ENCODE assay signal across 27 mouse cellular contexts in the genomic region with DNA sequence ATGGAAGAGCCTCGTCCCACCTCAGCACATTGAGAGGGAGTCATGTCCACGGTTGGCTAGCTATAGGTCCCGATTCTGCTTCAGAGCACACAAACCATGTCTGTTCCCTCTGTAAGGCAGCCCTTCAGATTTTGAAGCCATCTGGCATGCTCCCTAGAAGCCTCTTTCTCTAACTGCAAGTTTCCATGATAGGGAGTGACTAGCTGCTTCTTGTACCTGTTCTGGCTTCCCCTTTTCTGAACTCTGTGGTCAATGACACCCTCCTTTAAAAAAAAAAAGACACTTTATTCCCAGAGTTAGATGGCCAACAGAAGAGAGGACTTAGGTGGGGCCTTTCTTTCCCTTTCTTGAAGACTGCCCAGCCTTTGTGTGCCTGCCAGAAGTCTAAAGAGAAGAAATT.
A peak's percentile ranks its signal among the peaks of the same experiment; 100 is the strongest.
DNase-seq lines count a peak whose midpoint lies in the region; ATAC-seq and TF ChIP-seq lines count a peak whose summit lies in the region.
"Had no signal": no experiment of that assay in that cellular context is flagged by ENCODE, and none has a peak within 500 bp of the region (broad histone marks: within the 10 kb centered on the region; RNA-seq: fewer than 3 reads in every experiment).

No protein-coding gene starts in this region.

- H3K9ac ChIP-seq in stomach, postnatal 0 days (ENCODE audit: low read length): no peak overlapping the region
- H3K9ac ChIP-seq: embryonic facial prominence, embryonic 13.5 days; embryonic facial prominence, embryonic 15.5 days; forebrain, embryonic 12.5 days had no signal

- H3K36me3 ChIP-seq in stomach, postnatal 0 days (ENCODE audit: control insufficient read depth, insufficient read depth, low read length): no peaks in the 10 kb centered on the region
- H3K36me3 ChIP-seq: embryonic facial prominence, embryonic 13.5 days; embryonic facial prominence, embryonic 15.5 days; forebrain, embryonic 10.5 days; forebrain, embryonic 12.5 days; G1E had no signal

- 84% methylated on average over 3 of the region's 3 CpGs for WGBS in stomach, postnatal 0 days

- TF ChIP-seq EP300 in stomach, postnatal 0 days (optimal IDR thresholded peaks at IDR 0.05): no peak

- H3K27ac ChIP-seq in layer of hippocampus, adult 2 months: peak overlapping the region; percentile 89
- H3K27ac ChIP-seq in stomach, postnatal 0 days (replicated peaks): no peak overlapping the region
- H3K27ac ChIP-seq: embryonic facial prominence, embryonic 13.5 days; embryonic facial prominence, embryonic 15.5 days; forebrain, embryonic 10.5 days; forebrain, embryonic 12.5 days had no signal

- TF ChIP-seq CTCF in layer of hippocampus, adult 2 months (conservative IDR thresholded peaks at IDR 0.05): no peak
- no peak for TF ChIP-seq CTCF in stomach, postnatal 0 days (IDR thresholded peaks at IDR 0.05; ENCODE audit: low read depth)

- H3K4me3 ChIP-seq in layer of hippocampus, adult 2 months: no peak overlapping the region
- no peak overlapping the region for H3K4me3 ChIP-seq in stomach, postnatal 0 days (ENCODE audit: low read depth, low read length)
- H3K4me3 ChIP-seq: embryonic facial prominence, embryonic 13.5 days; embryonic facial prominence, embryonic 15.5 days; erythroblast, embryonic 14.5 days; forebrain, embryonic 10.5 days; forebrain, embryonic 12.5 days had no signal

- no peaks in the 10 kb centered on the region for H3K9me3 ChIP-seq in stomach, postnatal 0 days (ENCODE audit: control insufficient read depth, low read length)
- H3K9me3 ChIP-seq: embryonic facial prominence, embryonic 13.5 days; embryonic facial prominence, embryonic 15.5 days; forebrain, embryonic 10.5 days; forebrain, embryonic 12.5 days; G1E had no signal

- intact Hi-C loops in left cerebral cortex, postnatal 10 days (cut with DNase I): no loop called here

- ATAC-seq in hematopoietic stem cell, adult 5-6 weeks (replicated peaks in 1 of 2; ENCODE audit: insufficient read depth in 1 of 2, low FRiP score in 2 of 2, low TSS enrichment in 1 of 2, low read depth in 1 of 2, poor library complexity in 2 of 2, severe bottlenecking in 2 of 2): peak; percentile 16 to 38; a peak in 1 of 4 replicates
- ATAC-seq in megakaryocyte progenitor cell, adult 5-6 weeks (replicated peaks; ENCODE audit: poor library complexity): peak; percentile 48
- no peak for ATAC-seq in stomach, postnatal 0 days (ENCODE audit: low FRiP score, low TSS enrichment)
- ATAC-seq: activated CD4-positive, CD25-positive, alpha-beta regulatory T cell, adult 4 months; CD4-positive, CD25-positive, alpha-beta regulatory T cell, adult 4 months; forebrain, embryonic 14.5 days; Patski had no signal

- H3K4me2 ChIP-seq in stomach, postnatal 0 days (replicated peaks; ENCODE audit: low read depth): no peak overlapping the region
- H3K4me2 ChIP-seq: embryonic facial prominence, embryonic 13.5 days; embryonic facial prominence, embryonic 15.5 days; forebrain, embryonic 12.5 days had no signal

- no peak for DNase-seq in layer of hippocampus, adult 2 months (ENCODE audit: low spot score in 2 of 2)
- no peak for DNase-seq in layer of hippocampus, postnatal 10 days (ENCODE audit: low spot score in 2 of 2)
- DNase-seq in urinary bladder, postnatal 10 days (ENCODE audit: low spot score): no peak
- DNase-seq in left cerebral cortex, postnatal 10 days (ENCODE audit: extremely low spot score in 1 of 2, low spot score in 2 of 2): no peak
- DNase-seq in stomach, postnatal 0 days (ENCODE audit: low spot score): no peak
- DNase-seq: adrenal gland, adult 8-10 months; adrenal gland, postnatal 14 days; adrenal gland, postnatal 36 days; B cell, adult 2 months; cerebellum, adult 11-12 months; cerebellum, adult 2 months; cerebellum, adult 9-10 months; cerebellum, postnatal 10 days; cerebellum, postnatal 25 days; embryo, embryonic 11 days had no signal

- no peaks in the 10 kb centered on the region for H3K27me3 ChIP-seq in stomach, postnatal 0 days (ENCODE audit: control insufficient read depth, insufficient read depth, low read length)
- H3K27me3 ChIP-seq: embryonic facial prominence, embryonic 13.5 days; embryonic facial prominence, embryonic 15.5 days; forebrain, embryonic 12.5 days had no signal

- H3K4me1 ChIP-seq in stomach, postnatal 0 days (replicated peaks; ENCODE audit: control insufficient read depth, insufficient read depth): no peaks in the 10 kb centered on the region
